Mouse (Mus musculus) thymus, adult 2 months (tissue): ENCODE measurements around the gene Mcm2.

ENCODE experiments used
- CTCF ChIP-seq: fragments of 200-500 bp; IDR thresholded peaks from 2 replicates; pipeline ENCODE4 v1.5.1; 2012; ENCODE audit warnings: mild to moderate bottlenecking, control low read depth, low read length, moderate library complexity, borderline replicate concordance; ENCODE audit not compliant: control insufficient read depth, poor library complexity, insufficient read depth; ENCODE audit errors: extremely low read depth
- POLR2A ChIP-seq: fragments of 200-500 bp; IDR thresholded peaks from 2 replicates; pipeline ENCODE4 v1.6.1; 2012; ENCODE audit warnings: mild to moderate bottlenecking, low read length, control low read depth, moderate library complexity; ENCODE audit not compliant: control insufficient read depth, poor library complexity, insufficient read depth; ENCODE audit errors: extremely low read depth

DNA sequence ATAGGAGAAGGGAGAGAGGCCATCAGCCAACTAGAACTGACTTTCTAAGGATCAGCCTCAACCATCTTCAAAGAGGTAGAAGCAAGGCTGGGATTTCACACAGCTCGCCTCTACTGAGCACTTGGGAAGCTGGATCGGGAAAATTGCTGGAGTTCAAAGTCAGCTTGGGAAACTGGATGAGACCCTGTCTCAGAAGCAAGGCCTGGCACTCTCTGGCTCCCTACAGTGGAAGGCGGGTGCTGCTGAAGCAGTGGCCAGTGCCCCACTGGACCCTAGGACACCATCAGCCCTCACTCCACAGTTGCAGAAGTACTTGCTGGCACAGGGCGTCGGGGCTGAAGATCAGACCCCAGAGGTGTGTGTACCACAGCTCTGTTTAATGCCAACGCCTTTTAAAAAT lies 40.8 kb downstream of the Mcm2 start:
- TF ChIP-seq CTCF, result no peak
- no peak for TF ChIP-seq POLR2A
